Mouse (Mus musculus) heart, embryonic 12.5 days (tissue): Measurements from ENCODE around the gene Fam131c. TPM values are rescaled to one million over a fixed set of nuclear protein-coding genes. Genes with fewer than 3 reads are reported as not detected.

Experiments
- microRNA-seq: library from miRNA; unstranded; fragments of <30 nt; microRNA quantifications from one replicate; pipeline ENCODE4, GENCODE M21; 2017
- polyA plus RNA-seq: library from polyadenylated mRNA; unstranded; fragments of >200 nt; fragmentation: Nextera tagmentation; extraction: Ambion mirVana; gene quantifications from 2 replicates; pipeline ENCODE4 v1.2.1, GENCODE M21; 2016

Gene Fam131c
- polyA plus RNA-seq, 1 experiment from 2014 or later: 0.93 TPM

Small RNA genes lying within 50 kb of the gene (microRNA-seq; reads per million reads assigned to microRNA genes)
- gene Gm25690: not detected

Other genes with a start within 250 kb of the Fam131c start
- gene Szrd1, start 228.4 kb upstream of the Fam131c start, polyA plus RNA-seq: 32.9 and 33.4 TPM in 2 replicates
- gene Fbxo42, start 220.3 kb upstream of the Fam131c start, polyA plus RNA-seq: 18.2 and 20.0 TPM in 2 replicates
- gene Rsg1, start 154.3 kb upstream of the Fam131c start, polyA plus RNA-seq: 2.0 and 2.3 TPM in 2 replicates
- 2.6 and 3.1 TPM in 2 replicates for gene Arhgef19, start 128.7 kb upstream of the Fam131c start, polyA plus RNA-seq
- gene Epha2, start 67.0 kb upstream of the Fam131c start, polyA plus RNA-seq: 5.3 and 6.1 TPM in 2 replicates
- gene Clcnka, start 30.5 kb downstream of the Fam131c start, polyA plus RNA-seq: 0.06 and 0.15 TPM in 2 replicates
- 0.78 and 1.2 TPM in 2 replicates for gene Clcnkb, start 47.8 kb downstream of the Fam131c start, polyA plus RNA-seq
- gene Hspb7, start 52.6 kb downstream of the Fam131c start, polyA plus RNA-seq: 186 and 208 TPM in 2 replicates
- gene Srarp, start 67.9 kb downstream of the Fam131c start, polyA plus RNA-seq: not detected in 2 replicates
- gene Zbtb17, start 76.4 kb downstream of the Fam131c start, polyA plus RNA-seq: 24.9 and 25.3 TPM in 2 replicates
- 9.0 and 9.1 TPM in 2 replicates for gene Spen, start 170.4 kb downstream of the Fam131c start, polyA plus RNA-seq
- 70.1 and 70.6 TPM in 2 replicates for gene Fblim1, start 237.9 kb downstream of the Fam131c start, polyA plus RNA-seq